Mouse (Mus musculus) thymus, postnatal 0 days (tissue): ENCODE data around the gene Ccdc105. TPM values are rescaled to one million over a fixed set of nuclear protein-coding genes. Genes with fewer than 3 reads are reported as not detected.

ENCODE experiments used
- DNase-seq: peaks from one replicate; pipeline ENCODE4 v3.0.0-alpha.2; 2015; ENCODE audit warnings: low spot score
- polyA plus RNA-seq: library from polyadenylated mRNA; unstranded; fragments of >200 nt; fragmentation: Nextera tagmentation; extraction: Ambion mirVana; gene quantifications from 2 replicates; pipeline ENCODE4 v1.2.1, GENCODE M21; 2015

The Ccdc105 gene
- polyA plus RNA-seq, 1 experiment from 2014 or later: not detected

GRCm38 (mm10) chr10:78716231-78716630 is 36.6 kb downstream of the Ccdc105 start:
- DNase-seq: no peak

GRCm38 (mm10) chr10:78715156-78715555 is 37.7 kb downstream of the Ccdc105 start:
- no peak for DNase-seq

GRCm38 (mm10) chr10:78714129-78714528 is 38.7 kb downstream of the Ccdc105 start:
- no peak for DNase-seq

GRCm38 (mm10) chr10:78710706-78711105 is 42.2 kb downstream of the Ccdc105 start:
- no peak for DNase-seq

- DNase-seq: no peak
Observed at GRCm38 (mm10) chr10:78700881-78701280, 52.0 kb downstream of the Ccdc105 start.

Other genes starting within 250 kb of the Ccdc105 start
- not detected in 2 replicates for gene Olfr1358, start 235.6 kb downstream of the Ccdc105 start, polyA plus RNA-seq
- 300 and 352 TPM in 2 replicates for gene Ilvbl, start 178.7 kb downstream of the Ccdc105 start, polyA plus RNA-seq
- 3.5 TPM in 2 replicates for gene Syde1, start 161.1 kb downstream of the Ccdc105 start, polyA plus RNA-seq
- gene Olfr1357, start 135.0 kb downstream of the Ccdc105 start, polyA plus RNA-seq: 0.05 and 0.18 TPM in 2 replicates
- 0.14 and 0.20 TPM in 2 replicates for gene Casp14, start 34.8 kb downstream of the Ccdc105 start, polyA plus RNA-seq
- gene Slc1a6, start 27.4 kb upstream of the Ccdc105 start, polyA plus RNA-seq: 0.09 and 0.14 TPM in 2 replicates
- not detected in 2 replicates for gene Olfr1356, start 99.1 kb upstream of the Ccdc105 start, polyA plus RNA-seq
- gene Olfr1355, start 122.5 kb upstream of the Ccdc105 start, polyA plus RNA-seq: not detected in 2 replicates
- not detected in 2 replicates for gene Olfr1354, start 160.1 kb upstream of the Ccdc105 start, polyA plus RNA-seq
- not detected in 2 replicates for gene Olfr8, start 197.6 kb upstream of the Ccdc105 start, polyA plus RNA-seq
- gene Olfr1353, start 210.2 kb upstream of the Ccdc105 start, polyA plus RNA-seq: not detected in 2 replicates
- not detected in 2 replicates for gene Olfr1352, start 228.0 kb upstream of the Ccdc105 start, polyA plus RNA-seq